Mouse (Mus musculus) olfactory bulb, adult 2 months (tissue): ENCODE results near the gene Trip6.

Experiments
- CTCF ChIP-seq: fragments of 200-500 bp; IDR thresholded peaks from 2 replicates; pipeline ENCODE4 v1.5.1; 2012; ENCODE audit warnings: low read depth, mild to moderate bottlenecking, low read length, moderate library complexity; ENCODE audit not compliant: insufficient read depth
- POLR2A ChIP-seq: fragments of 200-500 bp; IDR thresholded peaks from 2 replicates; pipeline ENCODE4 v1.6.1; 2012; ENCODE audit warnings: mild to moderate bottlenecking, low read depth, low read length, moderate library complexity; ENCODE audit not compliant: insufficient read depth

DNA sequence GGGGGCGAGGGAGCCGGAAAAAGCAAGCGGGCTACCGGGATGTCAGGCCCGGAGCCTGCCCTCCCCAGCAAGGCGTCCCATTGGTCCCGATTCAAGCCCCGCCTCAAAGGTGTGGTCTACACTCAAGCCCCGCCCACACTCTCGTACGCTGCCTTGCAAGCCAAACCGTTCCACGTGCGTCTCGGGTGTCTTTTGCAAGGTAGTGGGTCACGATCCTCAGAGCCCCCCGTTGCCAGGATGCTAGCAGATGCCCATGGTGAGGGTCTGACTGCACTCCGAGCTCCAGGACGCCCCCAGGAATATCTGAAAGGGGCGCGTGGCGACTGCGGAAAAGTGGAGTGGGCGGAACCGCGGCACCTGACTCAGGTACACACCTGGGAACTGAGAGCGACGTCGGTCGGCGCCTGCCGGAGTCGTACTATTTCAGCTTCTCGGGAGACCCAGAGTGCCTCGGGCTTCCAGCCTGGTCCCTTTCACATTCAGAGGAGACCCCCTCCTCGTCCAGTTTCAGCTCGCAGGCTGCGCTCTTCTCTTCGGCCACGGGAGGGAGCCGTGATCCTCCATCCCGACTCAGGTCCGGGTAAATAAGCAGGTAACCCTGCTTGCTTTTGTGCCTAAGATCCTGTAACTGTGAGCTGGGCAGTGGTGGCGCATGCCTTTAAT lies 19.4 kb upstream of the Trip6 start, which contains the start of gene Slc12a9:
- TF ChIP-seq CTCF (peak; percentile 63), POLR2A (peak; percentile 65; the same call in 1 of the 2 replicates)
